Mouse (Mus musculus) adrenal gland, postnatal 36 days (tissue): ENCODE results near the gene Ckmt2. TPM values are rescaled to one million over a fixed set of nuclear protein-coding genes. Genes with fewer than 3 reads are reported as not detected.
A peak's percentile ranks its signal among the peaks of the same experiment; 100 is the strongest.

Source experiments
- DNase-seq, 2 experiments: peaks; one replicate each; pipeline ENCODE4 v3.0.0; 2021; ENCODE audit warnings: mixed read lengths in 1 of 2
- total RNA-seq, 2 experiments: library from RNA; stranded (reverse); gene quantifications; 2 replicates each; pipeline ENCODE4 v1.2.3; 2021

Gene Ckmt2
- total RNA-seq, 2 experiments from 2014 or later: not detected

DNA sequence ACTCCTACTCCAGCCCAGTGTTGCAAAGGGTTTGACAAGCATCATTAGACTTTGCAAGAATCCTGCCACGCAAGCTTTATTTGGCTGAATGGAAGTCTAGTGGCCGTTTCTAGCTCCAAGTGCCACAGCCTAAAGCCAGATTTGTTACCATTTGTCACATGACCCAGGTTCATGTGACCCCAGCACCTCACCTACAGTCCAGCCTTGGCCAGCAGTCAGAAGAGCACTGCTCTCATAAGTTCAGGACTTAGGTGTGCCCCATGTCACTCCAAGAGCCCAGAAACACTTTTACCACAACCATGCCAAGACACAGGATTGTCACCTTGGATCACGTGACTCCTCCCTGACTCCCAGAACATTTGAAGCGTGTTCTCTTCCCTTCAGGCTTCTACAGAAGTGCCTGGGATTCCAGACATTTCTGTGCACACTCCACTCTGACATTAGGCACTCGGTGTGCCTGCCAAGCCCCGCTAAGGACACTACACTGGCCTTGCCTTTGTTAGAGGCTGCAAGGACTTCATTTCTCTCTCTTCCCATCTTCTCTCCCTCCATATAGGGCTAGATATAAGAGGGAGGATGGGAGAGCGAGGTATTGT lies 2.9 kb downstream of the Ckmt2 start:
- no peak for DNase-seq

DNA sequence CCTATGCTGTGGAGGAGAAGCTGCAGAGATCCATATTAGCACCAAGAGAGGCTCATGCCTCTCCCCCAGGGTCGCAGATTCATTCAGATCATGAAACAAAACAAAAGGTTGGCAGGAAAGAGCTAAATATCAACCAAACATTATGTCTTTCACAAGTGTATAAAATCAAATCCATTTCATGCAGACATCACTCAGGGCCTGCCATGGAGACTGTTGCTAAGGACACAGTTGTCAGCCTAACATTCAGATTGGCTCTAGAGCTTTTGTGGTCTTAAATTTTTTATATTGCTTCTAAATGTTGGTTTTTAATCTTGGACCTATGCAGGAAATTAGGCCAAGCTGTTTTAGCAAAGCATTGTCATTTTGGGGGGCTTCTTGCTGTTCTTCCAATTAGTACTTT lies 8.1 kb downstream of the Ckmt2 start:
- no peak for DNase-seq

DNA sequence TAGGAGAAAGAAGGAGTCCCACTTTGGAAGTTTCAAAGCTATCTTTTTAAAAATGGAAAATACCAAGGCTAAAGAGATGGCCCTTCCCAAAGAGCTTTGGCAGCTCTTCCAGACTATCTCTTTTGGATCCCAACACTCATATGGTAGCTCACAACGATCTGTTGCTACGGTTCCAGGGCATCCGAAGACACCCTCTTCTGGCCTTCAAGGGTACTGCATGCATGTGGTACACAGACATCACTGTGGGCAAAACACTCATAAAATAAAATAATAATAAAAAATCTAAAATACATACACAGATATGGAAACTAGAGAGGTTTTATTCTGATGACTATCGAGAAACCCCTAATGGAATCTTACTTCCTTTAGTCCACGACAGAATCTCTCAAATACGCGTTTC lies 17.9 kb downstream of the Ckmt2 start:
- DNase-seq: peak in 1 of 2 experiments; percentile 33

DNA sequence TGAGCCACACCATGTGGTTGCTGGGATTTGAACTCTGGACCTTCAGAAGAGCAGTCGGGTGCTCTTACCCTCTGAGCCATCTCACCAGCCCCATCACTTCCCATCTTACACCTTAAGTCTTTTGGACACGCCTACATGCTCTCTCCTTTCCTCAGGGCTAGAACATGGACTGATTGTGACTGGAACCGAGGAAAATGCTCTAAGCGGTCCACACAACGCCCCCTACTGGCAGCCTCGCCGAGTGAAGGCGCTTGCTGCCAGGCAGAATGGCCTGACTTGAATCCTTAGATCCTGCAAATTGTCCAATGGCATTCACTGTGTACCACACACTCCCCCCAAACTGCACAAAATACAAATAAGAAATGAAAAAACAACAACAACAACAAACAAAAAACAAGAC lies 19.3 kb downstream of the Ckmt2 start:
- no peak for DNase-seq

DNA sequence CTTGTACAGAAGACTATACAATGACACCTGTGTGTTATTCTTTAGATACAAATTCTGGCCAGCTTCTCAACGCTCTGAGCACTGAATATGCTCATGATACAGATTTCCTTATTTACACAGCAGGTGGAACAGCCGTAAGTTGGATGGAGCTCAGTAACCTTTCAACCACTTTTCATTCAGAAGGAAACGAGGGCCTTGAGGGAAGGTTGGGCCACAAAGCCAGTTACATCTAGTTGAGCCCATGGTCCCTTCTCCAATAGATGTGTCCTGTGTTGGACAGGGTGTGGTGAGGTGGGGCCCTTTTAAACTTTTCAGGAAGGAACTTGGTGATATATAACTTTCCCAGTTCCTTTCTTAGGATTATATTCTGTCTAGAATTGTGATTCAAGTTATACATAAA lies 22.3 kb downstream of the Ckmt2 start:
- DNase-seq: no peak

DNA sequence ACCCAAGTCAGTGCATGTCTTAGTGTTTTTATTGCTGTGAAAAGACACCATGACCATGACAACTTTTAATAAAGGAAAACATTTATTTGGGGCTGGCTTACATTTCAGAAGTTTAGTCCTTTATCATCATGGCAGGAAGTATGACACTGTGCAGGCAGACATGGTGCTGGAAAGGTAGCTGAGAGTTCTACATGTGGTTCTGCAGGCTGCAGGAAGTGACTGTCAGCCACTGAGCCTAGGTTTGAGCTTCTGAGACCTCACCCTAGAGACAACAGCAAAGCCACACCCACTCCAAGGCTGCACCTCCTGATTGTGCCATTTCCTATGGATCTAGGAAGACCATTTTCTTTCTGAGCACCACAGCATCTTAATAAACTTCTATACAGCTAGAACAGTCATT lies 48.8 kb downstream of the Ckmt2 start:
- no peak for DNase-seq

DNA sequence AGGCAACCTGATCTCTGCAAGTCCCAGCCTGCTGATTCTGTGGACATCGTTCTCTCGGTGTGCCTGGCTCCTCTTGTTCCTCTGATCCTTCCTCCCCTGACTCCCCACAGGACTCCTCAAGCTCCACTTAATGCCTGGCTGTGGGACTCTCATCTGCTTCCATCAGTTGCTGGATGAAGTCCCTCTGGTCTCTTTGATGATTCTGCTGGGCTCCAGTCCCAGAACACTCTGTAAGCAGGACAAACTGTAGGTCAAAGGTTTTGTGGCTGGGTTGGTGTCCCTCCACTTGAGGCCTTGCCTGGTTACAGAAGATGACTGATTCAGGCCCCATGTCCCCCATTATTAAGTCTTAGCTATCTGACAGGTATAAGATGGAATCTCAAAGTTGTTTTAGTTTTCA lies 50.6 kb downstream of the Ckmt2 start:
- DNase-seq: no peak

DNA sequence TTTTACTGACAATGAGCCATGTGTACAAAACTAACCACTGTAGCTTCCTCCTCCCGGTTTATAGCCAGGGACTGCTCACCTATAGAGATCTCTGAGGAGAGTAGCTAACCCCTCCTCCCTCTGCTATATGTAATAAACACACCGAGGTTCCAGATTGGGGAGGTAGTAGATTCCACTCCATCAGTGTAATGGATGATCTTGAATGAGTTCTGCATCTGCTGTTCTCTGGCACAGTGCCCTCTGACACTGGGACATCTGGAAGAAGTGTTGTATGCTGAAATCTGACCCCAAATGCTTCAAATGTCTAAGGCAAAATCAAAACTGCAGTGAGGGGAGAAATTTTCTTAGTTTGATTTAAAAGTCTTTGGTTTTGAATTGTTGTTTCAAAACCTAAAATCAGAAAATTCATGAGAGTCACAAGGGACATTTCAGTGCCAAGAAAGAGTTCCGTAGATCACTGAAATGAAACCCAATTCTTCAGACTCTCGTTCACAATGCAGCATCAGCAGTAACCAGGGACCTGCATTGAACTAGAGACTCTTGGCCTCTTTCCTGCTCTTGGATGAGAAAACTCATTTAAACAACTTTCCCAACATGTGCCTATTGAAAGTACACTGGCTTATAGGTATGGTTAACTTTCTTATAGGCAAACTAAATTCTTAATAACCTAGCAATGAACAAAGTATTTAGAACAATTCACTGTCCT lies 51.7 kb downstream of the Ckmt2 start:
- DNase-seq: no peak

DNA sequence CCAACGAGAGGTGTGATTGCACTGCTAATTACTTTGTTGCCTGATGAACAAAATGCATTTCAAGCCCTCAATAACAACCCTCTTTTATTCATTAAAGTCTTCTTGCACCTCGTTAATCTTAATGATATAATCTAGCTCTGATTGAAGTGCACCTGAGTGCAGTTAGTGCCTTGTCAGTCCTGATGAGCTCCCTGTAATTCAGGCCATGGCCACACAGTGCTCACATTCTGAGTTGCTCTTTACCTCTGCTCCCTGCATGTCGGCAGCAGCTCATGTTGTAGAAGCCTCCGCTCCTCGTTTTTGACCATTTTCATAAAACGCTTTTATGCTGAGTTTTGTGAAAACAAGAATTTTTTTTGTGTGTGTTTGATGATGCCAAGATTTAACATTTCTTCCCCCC lies 53.0 kb downstream of the Ckmt2 start:
- DNase-seq: no peak

DNA sequence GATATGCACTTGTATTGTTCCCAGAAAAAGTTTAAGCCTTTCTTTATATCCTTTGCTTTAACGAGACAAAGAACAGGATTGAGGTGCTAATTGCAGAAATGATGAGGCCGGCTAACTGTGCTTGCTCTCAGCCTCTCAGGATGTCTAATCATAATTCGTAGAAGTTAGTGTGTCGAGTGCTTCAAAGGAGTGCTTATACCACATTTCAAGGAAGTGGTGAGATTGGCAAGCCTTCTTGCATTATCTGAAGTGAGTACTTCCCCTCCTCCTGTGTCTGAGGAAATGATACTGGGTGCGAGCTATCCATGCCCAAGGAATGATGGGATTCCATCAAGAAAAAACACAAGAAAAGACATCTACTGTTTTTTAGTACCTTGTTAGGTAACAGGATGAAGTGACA lies 62.0 kb downstream of the Ckmt2 start:
- no peak for DNase-seq

DNA sequence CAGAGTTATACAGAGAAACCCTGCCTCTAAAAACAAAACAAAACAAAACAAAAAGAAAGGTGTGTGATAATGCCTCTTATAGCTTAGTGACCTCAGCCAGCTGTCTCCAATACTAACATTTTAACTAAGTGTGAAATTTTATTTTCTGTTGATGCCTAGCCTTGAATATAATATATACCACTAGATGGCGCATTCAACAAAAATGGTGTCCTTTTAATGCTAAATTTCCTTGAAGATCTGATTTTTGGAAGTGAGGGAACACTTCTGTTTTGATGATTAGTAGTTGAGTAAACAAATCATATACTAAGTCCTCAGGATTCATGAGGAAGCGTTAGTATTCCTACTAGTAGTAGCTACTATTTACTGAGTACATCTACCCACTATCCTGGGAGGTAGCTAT lies 67.2 kb downstream of the Ckmt2 start:
- DNase-seq: no peak

DNA sequence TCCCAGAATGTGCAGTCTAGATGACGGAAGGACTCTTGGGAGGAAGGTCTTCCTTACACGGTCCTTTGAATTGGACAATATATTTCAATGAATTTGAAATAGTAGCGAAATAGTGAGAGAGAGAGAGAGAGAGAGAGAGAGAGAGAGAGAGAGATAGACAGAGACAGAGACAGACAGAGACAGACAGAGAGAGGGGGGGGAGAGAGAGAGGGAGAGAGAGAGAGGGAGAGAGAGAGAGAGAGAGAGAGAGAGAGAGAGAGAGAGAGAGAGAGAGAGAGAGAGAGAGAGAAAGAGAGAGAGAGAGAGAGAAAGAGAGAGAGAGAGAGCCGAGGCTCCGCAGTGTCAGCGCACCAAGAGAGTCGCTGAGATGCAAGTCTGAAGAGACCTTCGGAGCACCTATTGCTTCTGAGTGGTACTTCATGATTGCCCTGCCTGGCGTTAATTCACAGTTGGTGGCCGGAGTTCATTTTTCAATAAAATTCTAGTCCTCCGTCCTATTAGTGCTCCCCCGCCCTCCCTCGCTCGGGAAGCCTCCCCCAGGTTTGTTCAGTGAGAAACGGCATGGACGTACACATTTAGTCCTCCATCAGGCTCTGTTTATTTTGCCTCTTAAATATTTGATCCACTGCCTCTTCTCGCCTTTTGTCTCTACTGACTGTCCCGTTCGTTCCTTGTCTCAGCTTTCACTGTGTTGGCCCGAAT lies 68.7 kb downstream of the Ckmt2 start:
- DNase-seq: no peak

DNA sequence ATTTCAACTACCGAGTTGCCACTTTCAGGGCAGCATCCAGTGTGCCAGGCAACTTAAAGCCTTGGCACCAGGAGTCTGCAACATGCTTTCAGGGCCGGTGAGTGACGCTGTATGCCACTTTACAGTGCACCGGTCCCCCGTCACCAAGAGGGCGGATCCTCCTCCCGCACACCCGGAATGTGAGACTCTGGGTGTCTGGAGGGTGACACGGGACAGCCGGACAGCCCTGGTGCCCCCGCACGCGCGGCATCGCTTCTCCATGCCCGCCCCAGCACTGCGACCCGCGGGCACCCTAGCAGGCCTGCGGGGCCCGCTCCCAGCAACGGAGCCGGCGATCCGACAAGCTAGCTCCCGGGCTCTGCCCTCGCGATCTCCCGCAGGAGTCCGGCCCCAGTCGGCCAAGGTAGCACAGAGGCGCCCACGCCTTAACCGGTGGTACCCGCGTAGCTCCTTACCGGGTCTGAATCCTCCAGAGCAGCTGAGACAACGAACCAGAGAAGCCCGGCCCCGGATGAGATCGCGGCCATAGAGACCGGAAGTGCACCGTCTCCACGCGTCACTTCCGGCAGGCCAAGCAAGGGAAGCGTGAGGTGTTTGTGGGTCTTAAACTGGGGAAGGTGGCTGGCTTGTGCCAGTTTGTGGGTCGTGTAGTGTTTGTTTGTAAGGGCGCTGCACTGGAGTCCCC lies 69.4 kb downstream of the Ckmt2 start, which contains the start of gene Zcchc9:
Gene Zcchc9 (minus strand): TSS at position 551 of the 685 bp plus-strand sequence.
- DNase-seq: peak; percentile 89 to 90

Other genes with a start within 250 kb of the Ckmt2 start
- 1 to 10 TPM in 1 of 2 experiments, under 1 TPM in 1; 0.56 to 2.5 TPM for gene Acot12, start 135.4 kb downstream of the Ckmt2 start, total RNA-seq
- gene Zcchc9, start 69.2 kb downstream of the Ckmt2 start, total RNA-seq: 10 to 100 TPM; 41.1 to 64.2 TPM